Mouse (Mus musculus): Measurements from ENCODE around the gene Map3k12. TPM values are rescaled to one million over a fixed set of nuclear protein-coding genes. Genes with fewer than 3 reads are reported as not detected.

Map3k12 gene
- polyA plus RNA-seq, 1 experiment from 2014 or later: 43.9 TPM

DNA sequence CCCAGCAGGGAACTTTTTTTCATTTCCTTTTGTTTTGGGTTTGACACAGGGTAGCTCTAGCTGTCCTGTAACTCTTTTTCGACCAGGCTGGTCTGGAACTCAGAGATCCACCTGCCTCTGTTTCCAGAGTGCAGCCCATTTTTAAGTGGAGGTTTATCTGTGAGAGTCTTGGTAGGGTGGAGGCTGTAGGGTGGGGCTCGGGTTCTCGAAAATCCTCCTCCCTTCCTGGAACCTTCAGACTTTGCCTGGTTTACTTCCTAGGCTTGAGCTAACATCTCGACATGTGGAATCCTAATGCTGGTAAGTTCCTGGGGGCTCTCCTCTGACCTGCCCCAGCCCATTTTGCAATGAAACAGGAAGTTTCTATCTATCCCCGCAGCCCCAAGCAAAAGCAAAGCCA is 57.0 kb downstream of the Map3k12 start:
- no peaks in the 10 kb centered on the region for H3K9me3 ChIP-seq (ENCODE audit: control insufficient read depth, low read length)
- peak overlapping the region; percentile 56 for H3K4me2 ChIP-seq (replicated peaks)
- DNase-seq (ENCODE audit: low spot score) (no peak), ATAC-seq (ENCODE audit: low FRiP score) (no peak)
- peaks cover 14% of the 10 kb centered on the region for H3K4me1 ChIP-seq (replicated peaks; ENCODE audit: control insufficient read depth, insufficient read depth, low read length)
- peak overlapping the region; percentile 41; the same call in 1 of the 2 replicates for H3K4me3 ChIP-seq (replicated peaks; ENCODE audit: low read length)
- H3K27me3 ChIP-seq (ENCODE audit: control insufficient read depth, insufficient read depth, low read length): no peaks in the 10 kb centered on the region
- H3K9ac ChIP-seq: peak overlapping the region; percentile 63
- H3K27ac ChIP-seq: no peak overlapping the region
- H3K36me3 ChIP-seq (replicated peaks; ENCODE audit: control insufficient read depth, insufficient read depth): peaks cover 18% of the 10 kb centered on the region
- 72% methylated on average over 5 of the region's 5 CpGs for whole genome bisulfite sequencing

DNA sequence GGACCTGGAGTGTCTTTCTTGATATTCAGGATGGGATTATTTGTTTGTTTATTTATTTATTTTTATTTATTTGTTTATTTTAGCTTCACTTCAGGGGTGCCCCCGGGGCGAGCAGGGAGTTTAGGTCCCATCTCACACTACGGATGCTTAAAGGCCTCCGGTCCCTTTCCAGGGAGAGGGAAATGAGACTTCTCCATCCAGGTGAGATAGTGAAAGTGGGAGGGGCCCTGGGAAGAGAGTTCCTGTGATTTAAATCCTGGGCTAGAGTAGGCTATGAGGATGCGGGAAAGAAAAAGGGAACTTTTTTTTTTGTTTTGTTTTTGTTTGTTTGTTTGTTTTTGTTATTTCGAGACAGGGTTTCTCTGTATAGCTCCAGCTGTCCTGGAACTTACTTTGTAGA is 57.5 kb downstream of the Map3k12 start:
- peak overlapping the region; percentile 63 for H3K9ac ChIP-seq
- peak overlapping the region; percentile 41 for H3K4me3 ChIP-seq (replicated peaks; ENCODE audit: low read length)
- peaks cover 14% of the 10 kb centered on the region for H3K4me1 ChIP-seq (replicated peaks; ENCODE audit: control insufficient read depth, insufficient read depth, low read length)
- peak overlapping the region; percentile 21; the same call in 1 of the 2 replicates for H3K27ac ChIP-seq
- peaks cover 18% of the 10 kb centered on the region for H3K36me3 ChIP-seq (replicated peaks; ENCODE audit: control insufficient read depth, insufficient read depth)
- 34% methylated on average over 6 of the region's 6 CpGs for WGBS
- DNase-seq (ENCODE audit: low spot score) (no peak), ATAC-seq (ENCODE audit: low FRiP score) (no peak)
- H3K27me3 ChIP-seq (ENCODE audit: control insufficient read depth, insufficient read depth, low read length): no peaks in the 10 kb centered on the region
- H3K9me3 ChIP-seq (ENCODE audit: control insufficient read depth, low read length): no peaks in the 10 kb centered on the region
- peak overlapping the region; percentile 56 for H3K4me2 ChIP-seq (replicated peaks)

DNA sequence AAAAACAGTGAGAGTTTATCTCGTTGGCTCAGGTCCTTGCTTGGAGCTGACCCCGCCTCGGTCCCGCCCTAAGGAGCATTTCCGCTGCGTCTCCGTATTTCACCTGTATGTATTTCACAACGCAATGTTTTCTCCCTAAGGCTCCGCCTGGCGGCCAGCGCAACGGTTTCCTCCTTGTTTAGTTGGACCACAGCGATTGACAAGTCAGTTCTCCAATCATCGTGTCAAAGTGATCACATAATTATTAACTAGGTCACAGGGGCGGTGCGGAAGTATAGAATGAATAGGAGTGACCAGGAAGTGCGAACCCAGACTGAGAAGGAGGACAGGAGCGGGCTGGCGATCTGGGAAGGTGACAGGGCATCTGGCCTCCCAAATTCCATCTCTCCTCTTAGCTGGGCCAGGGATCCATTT is 58.0 kb downstream of the Map3k12 start, which contains the start of gene Prr13:
Gene Prr13 (plus strand): TSS at position 125 of the 414 bp plus-strand sequence.
- H3K9me3 ChIP-seq (ENCODE audit: control insufficient read depth, low read length): no peaks in the 10 kb centered on the region
- peaks cover 14% of the 10 kb centered on the region for H3K4me1 ChIP-seq (replicated peaks; ENCODE audit: control insufficient read depth, insufficient read depth, low read length)
- under 1% methylated on average over 19 of the region's 19 CpGs for whole genome bisulfite sequencing
- H3K27me3 ChIP-seq (ENCODE audit: control insufficient read depth, insufficient read depth, low read length): no peaks in the 10 kb centered on the region
- ATAC-seq (ENCODE audit: low FRiP score) (peak; percentile 83), DNase-seq (ENCODE audit: low spot score) (peak; percentile 91)
- H3K27ac ChIP-seq: peak within 1 kb of the TSS; percentile 21; the same call in 1 of the 2 replicates
- H3K4me3 ChIP-seq (replicated peaks; ENCODE audit: low read length): peak within 1 kb of the TSS; percentile 41
- peaks cover 18% of the 10 kb centered on the region for H3K36me3 ChIP-seq (replicated peaks; ENCODE audit: control insufficient read depth, insufficient read depth)
- peak within 1 kb of the TSS; percentile 56 for H3K4me2 ChIP-seq (replicated peaks)
- peak within 1 kb of the TSS; percentile 63 for H3K9ac ChIP-seq

DNA sequence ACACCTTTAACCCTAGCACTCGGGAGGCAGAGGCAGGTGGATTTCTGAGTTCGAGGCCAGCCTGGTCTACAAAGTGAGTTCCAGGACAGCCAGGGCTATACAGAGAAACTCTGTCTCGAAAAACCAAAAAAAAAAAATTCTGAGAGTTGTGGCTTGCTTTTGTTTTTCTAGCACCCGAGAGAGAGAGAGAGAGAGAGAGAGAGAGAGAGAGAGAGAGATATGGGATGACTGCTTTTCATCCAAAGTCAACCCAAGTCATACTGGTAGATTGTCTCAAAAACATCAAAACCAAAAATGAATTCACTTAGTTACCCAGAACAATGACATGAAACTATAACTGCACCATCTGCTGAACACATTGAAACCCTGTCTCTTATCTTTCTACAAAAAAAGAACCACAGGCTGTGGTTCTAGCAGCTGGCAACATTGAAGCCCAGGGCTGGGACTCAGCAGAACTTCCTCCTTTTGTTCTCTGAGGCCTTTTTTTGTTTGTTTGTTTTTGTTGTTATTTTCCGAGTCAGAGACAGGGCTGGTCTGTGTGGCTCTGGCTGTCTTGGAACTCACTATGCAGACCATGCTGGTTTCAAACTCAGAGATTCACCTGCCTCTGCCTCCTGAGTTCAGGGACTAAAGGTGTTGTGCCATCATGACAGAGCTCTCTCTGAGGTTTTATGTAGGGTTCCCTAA is 58.7 kb downstream of the Map3k12 start:
- no peaks in the 10 kb centered on the region for H3K9me3 ChIP-seq (ENCODE audit: control insufficient read depth, low read length)
- peak overlapping the region; percentile 56 for H3K4me2 ChIP-seq (replicated peaks)
- H3K9ac ChIP-seq: 0 out of 2 replicates have a peak overlapping the region, but pooled peaks have one; percentile 5
- H3K27ac ChIP-seq: 0 out of 2 replicates have a peak overlapping the region, but pooled peaks have one; percentile 21
- no peak for ATAC-seq (ENCODE audit: low FRiP score)
- DNase-seq (ENCODE audit: low spot score): no peak
- peak overlapping the region; percentile 41 for H3K4me3 ChIP-seq (replicated peaks; ENCODE audit: low read length)
- 76% methylated on average over 5 of the region's 5 CpGs for WGBS
- peaks cover 12% of the 10 kb centered on the region for H3K36me3 ChIP-seq (replicated peaks; ENCODE audit: control insufficient read depth, insufficient read depth)
- no peaks in the 10 kb centered on the region for H3K27me3 ChIP-seq (ENCODE audit: control insufficient read depth, insufficient read depth, low read length)
- H3K4me1 ChIP-seq (replicated peaks; ENCODE audit: control insufficient read depth, insufficient read depth, low read length): peaks cover 14% of the 10 kb centered on the region

DNA sequence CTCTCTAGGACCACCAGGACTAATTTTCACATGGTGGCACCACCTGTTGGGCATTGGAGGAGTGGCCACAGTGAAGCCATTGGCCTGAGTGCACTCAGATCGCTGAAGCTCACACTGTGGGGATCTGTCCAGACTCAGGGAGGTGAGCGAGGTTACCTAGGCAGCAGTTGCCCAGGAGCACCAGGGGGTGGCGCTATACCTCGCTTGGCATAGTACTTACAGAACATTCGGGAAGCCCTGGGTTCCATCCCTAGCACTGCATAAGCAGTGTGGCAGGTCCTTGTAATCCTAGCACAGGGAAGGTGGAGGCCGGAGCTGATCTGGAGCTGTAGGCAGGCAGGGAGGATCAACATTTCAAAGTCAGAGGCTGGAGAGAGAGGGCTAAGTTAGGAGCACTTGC is 60.9 kb downstream of the Map3k12 start:
- H3K27ac ChIP-seq: no peak overlapping the region
- H3K9me3 ChIP-seq (ENCODE audit: control insufficient read depth, low read length): no peaks in the 10 kb centered on the region
- H3K4me2 ChIP-seq (replicated peaks): no peak overlapping the region
- no peaks in the 10 kb centered on the region for H3K27me3 ChIP-seq (ENCODE audit: control insufficient read depth, insufficient read depth, low read length)
- H3K36me3 ChIP-seq (replicated peaks; ENCODE audit: control insufficient read depth, insufficient read depth): no peaks in the 10 kb centered on the region
- ATAC-seq (ENCODE audit: low FRiP score): no peak
- WGBS: 41% methylated on average over 6 of the region's 6 CpGs
- peaks cover 14% of the 10 kb centered on the region for H3K4me1 ChIP-seq (replicated peaks; ENCODE audit: control insufficient read depth, insufficient read depth, low read length)
- no peak overlapping the region for H3K9ac ChIP-seq
- no peak overlapping the region for H3K4me3 ChIP-seq (replicated peaks; ENCODE audit: low read length)
- no peak for DNase-seq (ENCODE audit: low spot score)

DNA sequence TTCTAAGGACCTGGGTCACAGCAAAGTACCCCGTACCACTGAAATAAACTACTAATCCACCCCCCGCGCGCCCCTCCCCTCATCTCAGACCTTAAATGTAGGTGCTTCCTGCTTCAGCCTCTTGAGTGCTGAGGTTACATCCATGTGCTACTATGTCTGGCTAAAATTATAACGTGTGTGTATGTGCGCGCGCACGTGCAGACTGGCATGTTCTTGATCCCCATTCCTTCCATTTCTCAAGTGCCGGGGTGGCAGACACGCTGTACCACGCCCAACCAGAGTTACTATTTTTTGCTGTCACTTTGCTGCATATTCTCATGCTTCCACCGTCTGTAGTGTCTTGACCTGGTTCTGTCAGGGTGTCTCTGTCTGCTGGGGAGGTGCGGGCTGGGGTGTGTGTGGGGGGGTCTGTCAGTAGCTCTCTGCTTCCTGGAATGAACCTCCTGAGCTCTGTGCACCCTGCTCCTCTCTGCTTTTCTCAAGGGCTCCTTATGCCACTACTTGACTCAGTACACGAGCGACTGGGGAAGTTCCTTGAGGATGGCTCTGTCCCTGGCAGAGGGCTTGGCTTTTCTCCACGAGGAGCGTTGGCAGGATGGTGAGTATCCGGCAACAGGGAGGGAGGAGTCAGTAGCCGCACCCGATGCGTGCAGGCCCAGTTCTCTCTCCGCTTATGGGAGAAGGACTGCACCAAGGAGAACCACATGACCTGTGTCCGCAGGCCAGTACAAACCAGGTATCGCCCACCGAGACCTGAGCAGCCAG is 65.0 kb downstream of the Map3k12 start:
- no peaks in the 10 kb centered on the region for H3K36me3 ChIP-seq (replicated peaks; ENCODE audit: control insufficient read depth, insufficient read depth)
- no peaks in the 10 kb centered on the region for H3K4me1 ChIP-seq (replicated peaks; ENCODE audit: control insufficient read depth, insufficient read depth, low read length)
- DNase-seq (ENCODE audit: low spot score) (no peak), ATAC-seq (ENCODE audit: low FRiP score) (no peak)
- H3K27ac ChIP-seq: no peak overlapping the region
- no peak overlapping the region for H3K9ac ChIP-seq
- H3K4me3 ChIP-seq (replicated peaks; ENCODE audit: low read length): no peak overlapping the region
- no peaks in the 10 kb centered on the region for H3K9me3 ChIP-seq (ENCODE audit: control insufficient read depth, low read length)
- WGBS: 87% methylated on average over 26 of the region's 26 CpGs
- no peak overlapping the region for H3K4me2 ChIP-seq (replicated peaks)
- no peaks in the 10 kb centered on the region for H3K27me3 ChIP-seq (ENCODE audit: control insufficient read depth, insufficient read depth, low read length)

DNA sequence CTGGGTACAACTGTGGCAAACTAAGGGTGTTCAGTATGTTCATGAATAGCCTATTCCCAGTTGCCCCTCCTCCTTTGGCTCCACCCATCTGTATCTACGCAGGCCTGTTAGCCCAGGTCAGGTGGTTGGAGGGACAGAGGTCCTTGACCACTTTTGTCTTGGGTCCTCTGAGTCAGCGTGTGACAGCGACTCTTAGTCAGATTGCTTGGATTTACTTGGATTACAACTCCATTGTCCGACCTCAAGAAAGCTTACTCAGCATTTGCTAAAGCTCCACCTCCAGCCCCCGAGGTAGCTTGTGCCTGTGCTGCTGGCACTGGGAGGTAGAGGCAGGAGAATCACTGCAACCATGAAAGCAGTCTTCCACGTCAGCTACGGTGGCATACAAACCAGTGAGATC is 65.9 kb downstream of the Map3k12 start:
- H3K36me3 ChIP-seq (replicated peaks; ENCODE audit: control insufficient read depth, insufficient read depth): no peaks in the 10 kb centered on the region
- no peaks in the 10 kb centered on the region for H3K9me3 ChIP-seq (ENCODE audit: control insufficient read depth, low read length)
- H3K4me2 ChIP-seq (replicated peaks): no peak overlapping the region
- no peaks in the 10 kb centered on the region for H3K4me1 ChIP-seq (replicated peaks; ENCODE audit: control insufficient read depth, insufficient read depth, low read length)
- 34% methylated on average over 7 of the region's 7 CpGs for WGBS
- DNase-seq (ENCODE audit: low spot score): no peak
- H3K9ac ChIP-seq: no peak overlapping the region
- H3K27me3 ChIP-seq (ENCODE audit: control insufficient read depth, insufficient read depth, low read length): no peaks in the 10 kb centered on the region
- no peak for ATAC-seq (ENCODE audit: low FRiP score)
- no peak overlapping the region for H3K27ac ChIP-seq
- H3K4me3 ChIP-seq (replicated peaks; ENCODE audit: low read length): no peak overlapping the region

DNA sequence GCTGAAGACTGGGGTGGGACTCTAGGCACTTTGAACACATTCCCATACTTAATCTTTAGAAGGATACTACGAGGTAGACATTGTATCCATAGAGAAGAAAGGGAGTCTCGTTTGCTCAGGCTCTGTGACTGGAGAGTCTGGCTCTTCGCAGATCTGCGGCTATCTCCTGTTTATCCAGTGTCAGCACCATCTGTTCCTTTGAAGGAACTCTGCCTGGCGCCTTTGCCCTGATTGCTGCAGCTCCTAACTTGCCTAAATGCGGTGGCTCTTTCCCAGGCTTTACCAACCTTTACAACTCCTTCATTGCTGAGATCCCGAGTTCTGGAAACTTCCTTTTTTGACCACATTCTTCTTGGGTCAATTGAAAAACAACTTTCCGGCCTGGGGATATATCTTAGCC is 67.5 kb downstream of the Map3k12 start:
- Histone ChIP-seq H3K36me3 (replicated peaks; ENCODE audit: control insufficient read depth, insufficient read depth) (no peaks in the 10 kb centered on the region), H3K4me3 (replicated peaks; ENCODE audit: low read length) (no peak overlapping the region), H3K4me2 (replicated peaks) (no peak overlapping the region), H3K9ac (no peak overlapping the region), H3K27me3 (ENCODE audit: control insufficient read depth, insufficient read depth, low read length) (no peaks in the 10 kb centered on the region), H3K9me3 (ENCODE audit: control insufficient read depth, low read length) (no peaks in the 10 kb centered on the region), H3K27ac (no peak overlapping the region), H3K4me1 (replicated peaks; ENCODE audit: control insufficient read depth, insufficient read depth, low read length) (no peaks in the 10 kb centered on the region)
- WGBS: 78% methylated on average over 8 of the region's 8 CpGs
- DNase-seq (ENCODE audit: low spot score): no peak
- no peak for ATAC-seq (ENCODE audit: low FRiP score)

All from hindbrain, embryonic 14.5 days (tissue).